Mouse (Mus musculus): ENCODE data around the gene Atf6b.

Atf6b gene

GRCm38 (mm10) chr17:34648141-34648890, 1.4 kb downstream of the Atf6b start:
- no peak for DNase-seq (ENCODE audit: low spot score in 2 of 2)

- peak in 1 of 2 experiments; percentile 34 for DNase-seq (ENCODE audit: low spot score in 2 of 2)
Observed at GRCm38 (mm10) chr17:34649106-34649864, 2.3 kb downstream of the Atf6b start.

DNA sequence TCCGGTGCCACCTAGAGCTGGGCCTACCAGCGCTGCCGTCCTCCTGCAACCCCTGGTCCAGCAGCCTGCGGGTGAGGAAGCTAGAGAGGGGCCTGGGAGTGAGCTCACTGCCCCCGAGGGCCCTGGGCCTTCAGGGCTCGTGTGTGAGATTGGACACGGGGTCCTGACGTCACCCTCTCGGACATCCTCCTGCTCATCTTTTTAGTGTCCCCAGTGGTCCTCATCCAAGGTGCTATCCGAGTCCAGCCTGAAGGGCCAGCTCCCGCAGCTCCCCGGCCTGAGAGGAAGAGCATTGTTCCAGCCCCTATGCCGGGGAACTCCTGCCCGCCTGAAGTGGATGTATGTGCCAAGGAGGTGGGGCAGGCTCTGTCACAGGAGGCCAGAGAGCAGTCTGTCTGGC, 3.8 kb downstream of the Atf6b start:
- DNase-seq (ENCODE audit: low spot score in 2 of 2), result no peak

DNA sequence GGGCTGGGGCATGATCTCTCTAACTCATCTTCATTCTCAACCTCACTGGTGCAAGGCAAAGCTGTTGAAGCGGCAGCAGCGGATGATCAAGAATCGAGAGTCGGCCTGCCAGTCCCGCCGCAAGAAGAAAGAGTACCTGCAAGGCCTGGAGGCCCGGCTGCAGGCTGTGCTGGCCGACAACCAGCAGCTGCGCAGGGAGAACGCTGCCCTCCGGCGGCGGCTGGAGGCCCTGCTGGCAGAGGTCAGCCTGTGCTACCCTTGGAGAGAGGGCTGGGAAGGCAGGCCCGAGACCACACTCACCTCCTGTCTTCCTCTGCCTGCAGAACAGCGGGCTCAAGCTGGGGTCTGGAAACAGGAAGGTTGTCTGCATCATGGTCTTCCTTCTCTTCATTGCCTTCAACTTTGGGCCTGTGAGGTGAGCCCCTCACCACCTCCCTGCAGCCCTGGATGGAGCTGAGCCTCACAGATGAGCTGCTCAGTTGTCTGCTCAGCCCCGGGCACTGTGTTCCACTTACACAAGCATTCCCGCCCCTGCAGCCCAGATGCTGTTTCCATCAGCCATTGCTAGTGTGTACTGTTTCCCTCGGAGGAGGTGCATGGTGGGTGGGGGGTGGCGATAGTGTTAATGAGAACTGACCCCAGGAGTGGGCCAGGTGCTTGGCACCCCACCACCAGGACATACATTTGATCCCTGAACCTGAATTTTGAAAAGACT, 4.7 kb downstream of the Atf6b start:
- DNase-seq (ENCODE audit: low spot score in 2 of 2), result no peak

- DNase-seq (ENCODE audit: low spot score in 2 of 2), result no peak
Observed at GRCm38 (mm10) chr17:34652546-34652945, 5.6 kb downstream of the Atf6b start.

DNA sequence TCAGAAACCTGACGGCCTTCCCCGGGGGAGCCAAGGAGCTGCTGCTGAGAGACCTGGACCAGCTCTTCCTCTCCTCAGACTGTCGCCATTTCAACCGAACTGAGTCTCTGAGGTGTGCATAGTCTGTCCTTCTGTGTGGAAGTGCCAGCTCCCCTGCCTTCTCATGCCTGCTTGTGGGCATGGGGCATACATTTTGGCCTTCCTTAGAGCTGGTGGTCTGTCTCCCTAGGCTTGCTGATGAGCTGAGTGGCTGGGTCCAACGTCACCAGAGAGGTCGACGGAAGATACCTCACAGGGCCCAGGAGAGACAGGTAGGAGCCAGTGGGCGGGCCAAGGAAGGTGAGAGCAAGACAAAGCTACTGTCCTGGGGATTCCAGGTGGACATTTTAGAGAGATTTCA, 6.0 kb downstream of the Atf6b start:
- no peak for DNase-seq (ENCODE audit: low spot score in 2 of 2)

DNA sequence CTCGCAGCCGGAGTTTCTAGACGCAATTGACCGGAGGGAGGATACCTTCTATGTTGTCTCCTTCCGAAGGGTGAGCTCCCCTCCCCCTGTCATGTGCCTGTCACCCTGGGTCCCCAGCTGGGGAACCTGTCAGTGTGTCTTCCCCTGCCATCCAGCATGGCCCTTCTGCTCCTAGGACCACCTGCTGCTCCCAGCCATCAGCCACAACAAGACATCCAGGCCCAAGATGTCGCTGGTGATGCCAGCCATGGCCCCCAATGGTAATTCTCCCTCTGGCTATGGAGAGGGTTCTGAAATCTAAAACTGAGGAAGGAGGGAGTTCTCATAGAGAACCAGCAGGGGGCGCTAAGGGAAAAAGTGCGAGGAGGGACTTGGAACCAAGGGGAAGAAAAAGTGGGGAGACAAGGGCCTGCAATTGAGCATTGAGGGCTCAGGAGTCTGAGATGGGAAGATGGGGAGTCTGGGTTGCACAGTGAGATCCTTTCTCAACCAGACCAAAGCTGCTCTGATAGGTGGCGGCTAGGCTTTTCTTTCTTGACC, 6.9 kb downstream of the Atf6b start:
- no peak for DNase-seq (ENCODE audit: low spot score in 2 of 2)

DNA sequence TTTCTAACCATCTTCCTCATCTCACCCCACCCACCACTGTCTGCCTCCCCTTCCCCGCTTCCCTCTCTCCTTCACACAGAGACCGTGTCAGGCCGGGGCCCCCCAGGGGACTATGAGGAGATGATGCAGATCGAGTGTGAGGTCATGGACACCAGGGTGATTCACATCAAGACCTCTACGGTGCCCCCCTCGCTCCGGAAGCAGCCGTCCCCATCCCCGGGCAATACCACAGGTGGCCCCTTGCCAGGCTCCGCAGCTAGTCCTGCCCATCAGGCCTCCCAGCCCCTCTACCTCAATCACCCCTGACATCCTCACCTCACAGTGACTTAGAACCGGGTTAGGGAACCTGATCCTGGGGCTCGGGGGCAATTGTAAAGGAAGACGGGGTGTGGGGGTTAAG, 7.4 kb downstream of the Atf6b start:
- DNase-seq (ENCODE audit: low spot score in 2 of 2), result no peak

GRCm38 (mm10) chr17:34655160-34655559, 8.2 kb downstream of the Atf6b start:
- DNase-seq (ENCODE audit: low spot score in 2 of 2), result no peak

DNA sequence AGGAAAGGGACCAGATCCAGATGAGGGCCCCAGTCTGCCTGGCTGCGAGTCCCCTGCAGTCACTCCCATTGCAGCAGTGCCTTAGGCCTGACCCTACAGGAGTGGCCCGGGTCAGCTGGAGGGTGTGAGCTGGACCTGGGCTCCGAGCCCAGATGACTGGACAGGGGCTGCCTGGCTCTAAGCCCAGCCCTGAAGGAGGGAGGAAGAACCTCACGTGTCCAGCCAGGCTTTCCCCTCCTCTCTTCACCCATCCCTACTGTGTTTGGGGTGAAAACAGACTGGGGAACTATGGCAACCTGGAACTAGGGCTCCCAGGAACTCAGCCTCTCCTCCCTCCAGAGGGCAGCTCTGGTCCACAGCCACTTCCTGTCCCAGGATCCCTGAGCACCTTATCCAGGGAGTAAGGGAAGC, 8.6 kb downstream of the Atf6b start:
- peak in 1 of 2 experiments; percentile 36 for DNase-seq (ENCODE audit: low spot score in 2 of 2)

DNA sequence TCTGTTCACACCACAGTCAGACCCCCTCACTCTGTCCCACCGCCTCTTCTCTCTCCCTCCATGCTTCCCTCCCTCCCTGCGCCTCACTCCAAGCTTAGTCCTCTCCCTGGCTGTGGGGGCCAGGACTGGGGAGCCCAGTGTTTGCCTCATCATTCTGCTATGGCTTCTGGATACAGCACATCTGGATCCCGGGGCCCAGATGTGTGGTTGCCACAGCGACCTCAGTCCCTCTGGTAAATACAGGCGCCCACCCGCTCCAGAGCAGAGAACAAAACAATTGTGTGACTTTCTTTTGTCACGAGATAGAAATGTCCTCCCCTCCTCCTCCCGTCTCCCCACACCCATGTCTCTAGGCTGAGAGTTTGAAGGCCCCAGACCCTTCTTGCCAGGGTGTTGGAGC, 9.7 kb downstream of the Atf6b start:
- DNase-seq (ENCODE audit: low spot score in 2 of 2), result no peak

- no peak for DNase-seq (ENCODE audit: low spot score in 2 of 2)
Observed at GRCm38 (mm10) chr17:34657271-34657670, 10.3 kb downstream of the Atf6b start.

DNA sequence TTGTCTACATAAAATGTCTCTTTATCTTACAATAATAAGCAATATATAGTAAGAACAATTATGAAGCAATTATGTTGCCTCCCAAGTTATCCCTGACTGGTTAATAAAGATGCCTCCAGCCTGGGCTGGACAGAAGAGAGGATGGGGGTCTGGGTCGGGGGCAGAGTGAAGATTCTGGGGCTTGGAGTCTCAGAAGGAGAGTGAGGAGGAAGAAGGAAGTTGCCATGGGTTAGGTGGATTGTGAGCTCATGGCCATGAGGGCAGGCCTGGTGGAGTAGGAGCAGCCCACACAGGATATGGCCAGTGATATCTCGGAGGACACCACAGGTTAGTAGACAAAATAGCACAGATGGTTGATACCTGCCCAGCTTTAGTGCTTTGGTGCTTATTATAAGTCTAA, 11.2 kb downstream of the Atf6b start:
- DNase-seq (ENCODE audit: low spot score in 2 of 2), result no peak

DNA sequence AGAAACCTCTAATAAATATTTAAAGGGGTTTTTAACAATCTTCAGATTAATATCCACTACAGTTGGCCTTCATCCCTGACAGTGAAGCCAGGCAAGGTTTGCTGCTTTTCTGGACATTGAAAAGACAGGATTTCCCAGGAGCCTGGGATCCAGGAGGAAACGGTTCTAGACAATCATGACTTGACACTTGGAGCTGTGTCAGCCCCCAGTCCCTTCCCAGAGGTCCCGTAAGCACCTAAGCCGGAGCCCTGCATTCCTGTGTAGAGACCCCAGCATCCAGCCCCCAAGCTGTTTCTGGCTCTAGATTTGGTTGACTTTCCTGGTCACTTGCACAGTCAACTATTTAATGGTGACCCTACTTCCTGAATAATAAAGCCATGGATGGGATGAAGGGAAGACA, 11.6 kb downstream of the Atf6b start:
- DNase-seq (ENCODE audit: low spot score in 2 of 2), result no peak

- DNase-seq (ENCODE audit: low spot score in 2 of 2), result no peak
Observed at GRCm38 (mm10) chr17:34659181-34659896, 12.4 kb downstream of the Atf6b start.

GRCm38 (mm10) chr17:34659897-34660214, 12.9 kb downstream of the Atf6b start:
- no peak for DNase-seq (ENCODE audit: low spot score in 2 of 2)

- DNase-seq (ENCODE audit: low spot score in 2 of 2), result no peak
Observed at GRCm38 (mm10) chr17:34660259-34660820, 13.4 kb downstream of the Atf6b start.

DNA sequence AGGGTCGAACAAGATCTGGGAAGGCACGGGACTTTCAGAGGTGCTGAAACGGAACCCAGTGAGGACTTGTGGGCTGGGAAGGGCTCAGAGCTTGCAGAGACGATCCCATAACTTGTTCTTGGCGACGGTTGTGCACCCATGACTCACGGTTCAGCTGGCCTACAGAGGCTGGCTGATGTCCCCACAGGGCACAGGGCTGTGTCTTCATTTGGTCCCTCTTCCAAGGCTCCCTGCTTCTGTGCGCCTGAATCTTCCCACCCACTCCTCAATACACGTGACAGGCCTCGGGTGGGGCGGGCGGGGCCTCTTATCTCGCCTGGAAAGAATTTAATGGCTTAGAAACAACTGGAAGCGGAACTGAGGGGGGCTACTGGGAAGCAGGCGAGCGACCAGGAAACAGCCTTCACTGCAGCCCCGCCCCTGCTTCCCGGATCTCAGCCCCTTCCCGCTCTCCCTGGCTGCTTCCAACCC, 14.2 kb downstream of the Atf6b start:
- no peak for DNase-seq (ENCODE audit: low spot score in 2 of 2)

- DNase-seq (ENCODE audit: low spot score in 2 of 2), result no peak
Observed at GRCm38 (mm10) chr17:34662468-34662867, 15.5 kb downstream of the Atf6b start.

- no peak for DNase-seq (ENCODE audit: low spot score in 2 of 2)
Observed at GRCm38 (mm10) chr17:34662978-34663377, 16.0 kb downstream of the Atf6b start.

GRCm38 (mm10) chr17:34663558-34663957, 16.6 kb downstream of the Atf6b start:
- no peak for DNase-seq (ENCODE audit: low spot score in 2 of 2)

All from spleen, postnatal 36 days (tissue).